Mouse (Mus musculus): ENCODE measurements around the gene Por.

- no peak for TF ChIP-seq MAFK (IDR thresholded peaks at IDR 0.05; ENCODE audit: insufficient read depth, low read depth, low read length)
- TF ChIP-seq ZC3H11A (IDR thresholded peaks at IDR 0.05; ENCODE audit: borderline replicate concordance, low read depth, low read length) = no peak
- no peak for TF ChIP-seq CHD2 (IDR thresholded peaks at IDR 0.05; ENCODE audit: low read depth, low read length)
- no peak for TF ChIP-seq ZNF384 (IDR thresholded peaks at IDR 0.05; ENCODE audit: low read depth, low read length)
Measured at GRCm38 (mm10) chr5:135657703-135658373, 12.0 kb upstream of the Por start.
